ENCODE assay signal across 8 mouse cellular contexts in the genomic region with DNA sequence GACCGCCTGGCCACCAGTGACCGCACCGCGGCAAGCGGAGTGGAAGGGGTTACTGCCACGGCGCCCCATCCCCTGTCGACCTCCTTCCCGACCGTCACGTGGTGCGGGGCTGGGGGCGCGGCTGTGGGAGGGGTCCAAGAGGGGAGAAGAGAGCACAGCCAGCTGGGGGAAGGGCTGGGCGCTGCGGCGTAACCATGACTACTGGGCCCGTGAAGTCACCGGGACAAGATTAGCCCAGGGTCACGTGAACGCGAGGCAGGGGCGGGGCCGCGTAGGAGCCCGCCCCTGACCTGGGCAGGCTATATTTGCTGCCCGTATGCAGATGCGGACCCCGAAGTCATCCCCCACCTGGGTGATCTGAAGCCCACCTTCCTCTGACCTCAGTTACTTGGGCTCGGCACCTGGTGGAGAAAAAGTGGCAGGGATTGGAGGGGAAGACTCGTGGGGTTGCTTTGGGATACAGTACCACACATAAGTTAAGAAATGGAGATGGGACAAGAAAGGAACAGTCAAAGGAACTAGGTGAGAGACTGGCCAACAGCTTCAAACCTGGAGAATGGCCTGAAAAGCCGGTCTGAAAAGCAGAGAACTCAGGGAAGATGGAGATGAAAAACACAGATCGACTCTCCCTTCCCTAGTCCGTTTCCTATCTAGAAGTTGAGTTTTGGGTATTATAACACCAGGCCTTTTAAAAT. TPM values are rescaled to one million over a fixed set of nuclear protein-coding genes. Genes with fewer than 3 reads are reported as not detected.
DNase-seq lines count a peak whose midpoint lies in the region; ATAC-seq lines count a peak whose summit lies in the region.

No protein-coding gene starts in this region.

- peak; percentile 85 for DNase-seq in adrenal gland, adult 8-10 months
- DNase-seq in embryo, embryonic 11.5 days (ENCODE audit: low read depth, low spot score): peak; percentile 91
- peak; percentile 66 to 68 for DNase-seq in gastrocnemius, postnatal 36 days
- peak; percentile 86 to 88 for DNase-seq in left cerebral cortex, postnatal 25 days (ENCODE audit: low spot score in 2 of 2)
- DNase-seq in mesoderm, embryonic 11.5 days (ENCODE audit: low read depth, low spot score): peak; percentile 96
- DNase-seq in right cerebral cortex, postnatal 36 days (ENCODE audit: low spot score in 2 of 2): peak; percentile 82 to 87
- DNase-seq in urinary bladder, postnatal 4 days (ENCODE audit: low spot score in 2 of 2): peak; percentile 86 to 90

- peak overlapping the region; percentile 87 for H3K4me2 ChIP-seq in intestine, embryonic 15.5 days (replicated peaks)

- peak; percentile 93 for ATAC-seq in intestine, embryonic 15.5 days

- H3K27ac ChIP-seq in intestine, embryonic 15.5 days: peak overlapping the region; percentile 81

- peaks cover 29% of the 10 kb centered on the region for H3K4me1 ChIP-seq in intestine, embryonic 15.5 days (replicated peaks)

- no peaks in the 10 kb centered on the region for H3K27me3 ChIP-seq in intestine, embryonic 15.5 days (replicated peaks)

- no peaks in the 10 kb centered on the region for H3K9me3 ChIP-seq in intestine, embryonic 15.5 days

- H3K4me3 ChIP-seq in intestine, embryonic 15.5 days (replicated peaks): peak overlapping the region; percentile 58

- WGBS in intestine, embryonic 15.5 days: 3% methylated on average over 34 of the region's 34 CpGs

- intact Hi-C loops in gastrocnemius, postnatal 36 days (cut with DNase I): loop anchor here (5.0 kb wide), 1 partner anchor 33 kb away; no protein-coding TSS in a partner anchor
- intact Hi-C loops in left cerebral cortex, postnatal 25 days (cut with DNase I): no loop called here

- peak overlapping the region; percentile 61 for H3K9ac ChIP-seq in intestine, embryonic 15.5 days

- H3K36me3 ChIP-seq in intestine, embryonic 15.5 days: no peaks in the 10 kb centered on the region

RNA-seq across cellular contexts. Expression of gene Map3k12, which starts 6.1 kb away (rescaled TPM):
- 10 to 100 TPM in 3 of 4 experiments, 1 to 10 TPM in 1; 9.5 to 27.1 (median 18.0) TPM for total RNA-seq in adrenal gland, adult 8-10 months (2022)
- total RNA-seq in gastrocnemius, postnatal 36 days (2021): 1 to 10 TPM; 1.6 to 1.9 TPM
- 10.8 and 11.0 TPM in 2 replicates for polyA plus RNA-seq in intestine, embryonic 15.5 days (2015; fragmentation: Nextera tagmentation; extraction: Ambion mirVana)
- total RNA-seq in left cerebral cortex, postnatal 25 days (2021): 10 to 100 TPM; 93.6 to 96.2 TPM

RNA-seq across cellular contexts. Expression of gene Gm10337, which starts 7.2 kb away (rescaled TPM):
- total RNA-seq in adrenal gland, adult 8-10 months (2022): 1 to 10 TPM in 3 of 4 experiments, not detected in 1; 3.5 to 9.2 (median 8.3) TPM
- not detected for total RNA-seq in gastrocnemius, postnatal 36 days (2021)
- 5.4 TPM in 1 of 2 replicates, not detected in the other for polyA plus RNA-seq in intestine, embryonic 15.5 days (2015; fragmentation: Nextera tagmentation; extraction: Ambion mirVana)
- not detected for total RNA-seq in left cerebral cortex, postnatal 25 days (2021)

RNA-seq across cellular contexts. Expression of gene Tarbp2, which starts 7.3 kb away (rescaled TPM):
- 10 to 100 TPM; 31.9 to 50.7 (median 41.9) TPM for total RNA-seq in adrenal gland, adult 8-10 months (2022)
- total RNA-seq in gastrocnemius, postnatal 36 days (2021): 10 to 100 TPM; 33.0 to 33.4 TPM
- 94.1 and 101 TPM in 2 replicates for polyA plus RNA-seq in intestine, embryonic 15.5 days (2015; fragmentation: Nextera tagmentation; extraction: Ambion mirVana)
- total RNA-seq in left cerebral cortex, postnatal 25 days (2021): 10 to 100 TPM; 26.9 to 28.8 TPM

RNA-seq across cellular contexts. Expression of gene Npff, which starts 14.0 kb away (rescaled TPM):
- total RNA-seq in adrenal gland, adult 8-10 months (2022): 10 to 100 TPM in 1 of 4 experiments, 1 to 10 TPM in 3; 1.0 to 13.3 (median 5.6) TPM
- 1 to 10 TPM; 1.3 to 2.1 TPM for total RNA-seq in gastrocnemius, postnatal 36 days (2021)
- 1.3 and 1.6 TPM in 2 replicates for polyA plus RNA-seq in intestine, embryonic 15.5 days (2015; fragmentation: Nextera tagmentation; extraction: Ambion mirVana)
- 1 to 10 TPM; 2.6 to 2.7 TPM for total RNA-seq in left cerebral cortex, postnatal 25 days (2021)

RNA-seq across cellular contexts. Expression of gene Pcbp2, which starts 40.4 kb away (rescaled TPM):
- 100 to 1,000 TPM; 594 to 678 (median 630) TPM for total RNA-seq in adrenal gland, adult 8-10 months (2022)
- total RNA-seq in gastrocnemius, postnatal 36 days (2021): 100 to 1,000 TPM; 350 to 411 TPM
- polyA plus RNA-seq in intestine, embryonic 15.5 days (2015; fragmentation: Nextera tagmentation; extraction: Ambion mirVana): 178 and 182 TPM in 2 replicates
- total RNA-seq in left cerebral cortex, postnatal 25 days (2021): 100 to 1,000 TPM; 464 to 469 TPM

Comparison
In these comparisons a context has a peak if more than half of its experiments do, and no peak if none do; other contexts are left out.
1. Peak in every context shown above with its lines: DNase-seq, ATAC-seq, H3K4me3 ChIP-seq and H3K27ac ChIP-seq.